In the genomic region with DNA sequence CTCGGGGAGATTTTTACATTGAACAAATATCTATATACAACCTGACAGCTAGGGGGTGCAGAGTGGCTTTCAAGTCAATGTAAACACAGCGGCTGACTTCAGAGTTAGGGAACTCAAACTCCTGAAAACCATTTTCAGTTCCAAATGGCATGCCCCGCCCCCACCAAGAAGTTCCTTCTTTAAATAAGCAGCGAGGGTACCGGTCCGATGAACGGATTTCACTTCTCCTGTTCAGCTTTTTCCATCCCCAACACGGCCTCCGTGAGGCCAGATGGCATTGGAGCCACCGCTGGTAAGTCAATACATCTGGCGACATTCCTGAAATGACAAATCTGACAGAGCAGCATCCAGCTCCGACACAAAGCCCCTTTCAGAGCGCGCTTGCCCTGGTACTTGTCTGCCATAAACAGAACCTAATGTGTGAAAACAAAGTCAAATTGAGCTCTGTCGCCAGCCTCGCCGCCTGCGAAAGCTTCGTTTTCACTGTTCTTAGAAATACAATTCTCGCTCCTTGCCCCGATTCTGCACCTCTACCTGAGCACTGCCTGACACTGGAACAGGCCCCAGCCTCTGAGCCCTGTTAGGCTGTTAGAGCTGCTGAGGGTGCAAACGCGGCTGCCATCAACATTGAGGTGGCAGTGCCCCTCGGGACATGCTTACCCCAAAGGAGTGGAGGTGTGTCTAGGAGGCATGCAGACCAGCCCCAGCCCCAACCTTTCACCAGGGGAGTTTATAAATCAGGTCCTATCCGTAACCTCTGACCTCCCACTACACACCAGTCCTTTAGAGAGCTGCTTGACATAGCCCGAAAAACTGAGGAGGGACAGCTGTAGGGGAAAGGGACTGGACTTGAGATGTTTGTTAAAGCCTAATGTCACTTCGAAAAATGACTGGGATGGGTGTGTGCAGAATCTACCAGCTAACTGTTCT, we compare ENCODE assay signal across 8 mouse cellular contexts.
A peak's percentile ranks its signal among the peaks of the same experiment; 100 is the strongest.
DNase-seq lines count a peak whose midpoint lies in the region; ATAC-seq and TF ChIP-seq lines count a peak whose summit lies in the region.

No protein-coding gene starts in this region.

- no peak; the same call in 1 of the 2 replicates for TF ChIP-seq CTCF in liver, embryonic 14.5 days (IDR thresholded peaks at IDR 0.05; ENCODE audit: low read depth)

- peak; percentile 73 for ATAC-seq in common myeloid progenitor, adult 5-6 weeks (replicated peaks; ENCODE audit: low read depth, poor library complexity, severe bottlenecking)
- peak; percentile 49; the same call in 1 of the 2 replicates for ATAC-seq in kidney, embryonic 16.5 days (ENCODE audit: low FRiP score, low TSS enrichment)
- no peak for ATAC-seq in liver, embryonic 14.5 days (ENCODE audit: insufficient read depth)
- ATAC-seq in neural tube, embryonic 12.5 days (ENCODE audit: low FRiP score, low read depth) = no peak
- no peak for ATAC-seq in megakaryocyte-erythroid progenitor cell, adult 5-6 weeks (replicated peaks; ENCODE audit: low FRiP score, low TSS enrichment, poor library complexity, severe bottlenecking)

- peak overlapping the region; percentile 54 for H3K4me3 ChIP-seq in heart, embryonic 10.5 days
- H3K4me3 ChIP-seq in kidney, embryonic 16.5 days (ENCODE audit: low read length) = peak overlapping the region; percentile 40
- H3K4me3 ChIP-seq in liver, embryonic 14.5 days (ENCODE audit: insufficient read depth in 1 of 2, low read depth in 2 of 2, low read length in 2 of 2) = no peak overlapping the region
- peak overlapping the region; percentile 15; the same call in 1 of the 2 replicates for H3K4me3 ChIP-seq in neural tube, embryonic 12.5 days

- peak overlapping the region; percentile 61 for H3K9ac ChIP-seq in kidney, embryonic 16.5 days (replicated peaks; ENCODE audit: low read length)
- H3K9ac ChIP-seq in liver, embryonic 14.5 days (replicated peaks) = no peak overlapping the region
- H3K9ac ChIP-seq in neural tube, embryonic 12.5 days = no peak overlapping the region

- H3K4me2 ChIP-seq in kidney, embryonic 16.5 days (replicated peaks; ENCODE audit: low read depth, low read length) = peak overlapping the region; percentile 58
- peak overlapping the region; percentile 38 for H3K4me2 ChIP-seq in liver, embryonic 14.5 days (ENCODE audit: low read depth)
- H3K4me2 ChIP-seq in neural tube, embryonic 12.5 days (replicated peaks) = peak overlapping the region; percentile 56

- H3K9me3 ChIP-seq in heart, embryonic 10.5 days = no peaks in the 10 kb centered on the region
- H3K9me3 ChIP-seq in kidney, embryonic 16.5 days (ENCODE audit: low read length) = no peaks in the 10 kb centered on the region
- no peaks in the 10 kb centered on the region for H3K9me3 ChIP-seq in liver, embryonic 14.5 days (ENCODE audit: control insufficient read depth, low read length)
- H3K9me3 ChIP-seq in neural tube, embryonic 12.5 days = no peaks in the 10 kb centered on the region

- peaks cover 4% of the 10 kb centered on the region; the same call in 1 of the 2 replicates for H3K27me3 ChIP-seq in heart, embryonic 10.5 days (ENCODE audit: insufficient read depth, poor library complexity, severe bottlenecking)
- no peaks in the 10 kb centered on the region for H3K27me3 ChIP-seq in kidney, embryonic 16.5 days (ENCODE audit: insufficient read depth, low read length)
- no peaks in the 10 kb centered on the region for H3K27me3 ChIP-seq in liver, embryonic 14.5 days (ENCODE audit: control insufficient read depth, insufficient read depth, low read length)
- H3K27me3 ChIP-seq in neural tube, embryonic 12.5 days (replicated peaks) = no peaks in the 10 kb centered on the region

- DNase-seq in cerebellum, adult 9-10 months = peak; percentile 5
- no peak for DNase-seq in cerebellum, postnatal 36 days
- DNase-seq in heart, embryonic 10.5 days (ENCODE audit: low spot score) = peak; percentile 78
- peak in 1 of 3 experiments; percentile 9 for DNase-seq in liver, embryonic 14.5 days (ENCODE audit: low read depth in 3 of 3, low spot score in 3 of 3)

- 24% methylated on average over 27 of the region's 27 CpGs for WGBS in heart, embryonic 10.5 days
- 14% methylated on average over 27 of the region's 27 CpGs for WGBS in kidney, embryonic 16.5 days
- WGBS in liver, embryonic 14.5 days (ENCODE audit: insufficient replicate concordance) = 33% methylated on average over 27 of the region's 27 CpGs
- WGBS in neural tube, embryonic 12.5 days = 27% methylated on average over 27 of the region's 27 CpGs

- peaks cover 19% of the 10 kb centered on the region for H3K4me1 ChIP-seq in heart, embryonic 10.5 days
- H3K4me1 ChIP-seq in kidney, embryonic 16.5 days (ENCODE audit: insufficient read depth, low read length) = peaks cover 17% of the 10 kb centered on the region
- H3K4me1 ChIP-seq in liver, embryonic 14.5 days (replicated peaks; ENCODE audit: control insufficient read depth in 2 of 2, insufficient read depth in 2 of 2, low read length in 1 of 2) = no peaks in the 10 kb centered on the region
- peaks cover 12% of the 10 kb centered on the region for H3K4me1 ChIP-seq in neural tube, embryonic 12.5 days

- peak overlapping the region; percentile 62; the same call in 1 of the 2 replicates for H3K27ac ChIP-seq in heart, embryonic 10.5 days
- H3K27ac ChIP-seq in kidney, embryonic 16.5 days (ENCODE audit: low read length) = peak overlapping the region; percentile 63
- H3K27ac ChIP-seq in liver, embryonic 14.5 days = no peak overlapping the region
- no peak overlapping the region for H3K27ac ChIP-seq in neural tube, embryonic 12.5 days

- no peaks in the 10 kb centered on the region for H3K36me3 ChIP-seq in heart, embryonic 10.5 days
- no peaks in the 10 kb centered on the region for H3K36me3 ChIP-seq in kidney, embryonic 16.5 days (ENCODE audit: insufficient read depth, low read length)
- H3K36me3 ChIP-seq in liver, embryonic 14.5 days (replicated peaks; ENCODE audit: control insufficient read depth, insufficient read depth, low read depth) = no peaks in the 10 kb centered on the region
- H3K36me3 ChIP-seq in neural tube, embryonic 12.5 days = no peaks in the 10 kb centered on the region

- TF ChIP-seq EP300 in liver, embryonic 14.5 days (IDR thresholded peaks at IDR 0.05; ENCODE audit: low read depth) = no peak

Comparison
In these comparisons a context has a peak if more than half of its experiments do, and no peak if none do; other contexts are left out.
1. DNase-seq: peak in cerebellum, adult 9-10 months (single experiment) and heart, embryonic 10.5 days (single experiment); none in cerebellum, postnatal 36 days (0 of 2).
2. ATAC-seq: peak in common myeloid progenitor, adult 5-6 weeks (single experiment) and kidney, embryonic 16.5 days (single experiment); none in liver, embryonic 14.5 days (single experiment), neural tube, embryonic 12.5 days (single experiment) and megakaryocyte-erythroid progenitor cell, adult 5-6 weeks (single experiment).
3. H3K27ac ChIP-seq: peak in heart, embryonic 10.5 days (single experiment) and kidney, embryonic 16.5 days (single experiment); none in liver, embryonic 14.5 days (single experiment) and neural tube, embryonic 12.5 days (single experiment).
4. H3K4me3 ChIP-seq: peak in heart, embryonic 10.5 days (single experiment), kidney, embryonic 16.5 days (single experiment) and neural tube, embryonic 12.5 days (single experiment); none in liver, embryonic 14.5 days (0 of 2).
5. Peak in every context shown above with its lines, with median percentiles within 50 percentile points of each other: H3K4me2 ChIP-seq.